Mouse (Mus musculus): ENCODE results near the gene Oas1c. TPM values are rescaled to one million over a fixed set of nuclear protein-coding genes. Genes with fewer than 3 reads are reported as not detected.

Gene Oas1c
- total and polyA plus RNA-seq, 3 experiments: 0.49 to 2.8 (median 0.97) TPM

GRCm38 (mm10) chr5:120781646-120782045, 30.7 kb downstream of the Oas1c start:
- DNase-seq: no peak

- DNase-seq: no peak
Observed at GRCm38 (mm10) chr5:120779922-120780321, 32.4 kb downstream of the Oas1c start.

- no peak for DNase-seq
Observed at GRCm38 (mm10) chr5:120778941-120779340, 33.4 kb downstream of the Oas1c start.

GRCm38 (mm10) chr5:120777478-120777877, 34.8 kb downstream of the Oas1c start, which contains the start of gene Oas3:
TSS of gene Oas3 (minus strand) at chr5:120777661.
- DNase-seq: no peak

- DNase-seq: no peak
Observed at GRCm38 (mm10) chr5:120776801-120777200, 35.5 kb downstream of the Oas1c start.

GRCm38 (mm10) chr5:120775287-120775985, 36.9 kb downstream of the Oas1c start:
- DNase-seq: no peak

- no peak for DNase-seq
Observed at GRCm38 (mm10) chr5:120769396-120769795, 42.9 kb downstream of the Oas1c start.

- no peak for DNase-seq
Observed at GRCm38 (mm10) chr5:120765010-120765409, 47.3 kb downstream of the Oas1c start.

GRCm38 (mm10) chr5:120761901-120762300, 50.4 kb downstream of the Oas1c start:
- DNase-seq: peak; percentile 27

- no peak for DNase-seq
Observed at GRCm38 (mm10) chr5:120754215-120754614, 58.1 kb downstream of the Oas1c start.

- peak; percentile 61 for DNase-seq
Observed at GRCm38 (mm10) chr5:120752786-120753185, 59.5 kb downstream of the Oas1c start.

GRCm38 (mm10) chr5:120751206-120751605, 61.1 kb downstream of the Oas1c start:
- no peak for DNase-seq

Small RNA genes within 50 kb of the gene (microRNA-seq; reads per million reads assigned to microRNA genes)
- 0 reads per million in 2 experiments for gene Gm22907

Other genes starting within 250 kb of the Oas1c start
- gene Tpcn1, start 223.8 kb downstream of the Oas1c start, total RNA-seq (2021): 10 to 100 TPM; 38.1 to 51.3 TPM
- 48.9 and 59.8 TPM in 2 replicates for gene Tpcn1, start 223.8 kb downstream of the Oas1c start, polyA plus RNA-seq (2012; rRNA removed)
- under 1 TPM; 0.29 to 0.55 TPM for gene Iqcd, start 223.5 kb downstream of the Oas1c start, total RNA-seq (2021)
- gene Iqcd, start 223.5 kb downstream of the Oas1c start, polyA plus RNA-seq (2012; rRNA removed): 0.29 and 0.49 TPM in 2 replicates
- 10 to 100 TPM; 11.6 to 22.7 TPM for gene Rita1, start 199.9 kb downstream of the Oas1c start, total RNA-seq (2021)
- gene Rita1, start 199.9 kb downstream of the Oas1c start, polyA plus RNA-seq (2012; rRNA removed): 32.5 and 33.5 TPM in 2 replicates
- gene Ddx54, start 199.8 kb downstream of the Oas1c start, total RNA-seq (2021): 10 to 100 TPM; 46.8 to 49.5 TPM
- 42.7 and 49.6 TPM in 2 replicates for gene Ddx54, start 199.8 kb downstream of the Oas1c start, polyA plus RNA-seq (2012; rRNA removed)
- gene Cfap73, start 178.3 kb downstream of the Oas1c start, total RNA-seq (2021): 1 to 10 TPM in 1 of 2 experiments, not detected in 1; 1.6 TPM
- not detected in 2 replicates for gene Cfap73, start 178.3 kb downstream of the Oas1c start, polyA plus RNA-seq (2012; rRNA removed)
- 10 to 100 TPM in 1 of 2 experiments, 1 to 10 TPM in 1; 4.6 to 16.1 TPM for gene Rasal1, start 163.7 kb downstream of the Oas1c start, total RNA-seq (2021)
- 19.0 and 19.2 TPM in 2 replicates for gene Rasal1, start 163.7 kb downstream of the Oas1c start, polyA plus RNA-seq (2012; rRNA removed)
- 10 to 100 TPM; 12.8 to 13.4 TPM for gene Dtx1, start 100.6 kb downstream of the Oas1c start, total RNA-seq (2021)
- 28.5 and 28.6 TPM in 2 replicates for gene Dtx1, start 100.6 kb downstream of the Oas1c start, polyA plus RNA-seq (2012; rRNA removed)
- gene Oas2, start 62.7 kb downstream of the Oas1c start, total RNA-seq (2021): under 1 TPM; 0.55 to 0.92 TPM
- 3.5 and 3.7 TPM in 2 replicates for gene Oas2, start 62.7 kb downstream of the Oas1c start, polyA plus RNA-seq (2012; rRNA removed)
- under 1 TPM; 0.31 to 0.72 TPM for gene Oas3, start 34.9 kb downstream of the Oas1c start, total RNA-seq (2021)
- gene Oas3, start 34.9 kb downstream of the Oas1c start, polyA plus RNA-seq (2012; rRNA removed): 1.5 and 1.6 TPM in 2 replicates
- not detected for gene Oas1e, start 17.0 kb downstream of the Oas1c start, total RNA-seq (2021)
- gene Oas1e, start 17.0 kb downstream of the Oas1c start, polyA plus RNA-seq (2012; rRNA removed): not detected in 2 replicates
- not detected for gene Oas1f, start 34.9 kb upstream of the Oas1c start, total RNA-seq (2021)
- not detected in 2 replicates for gene Oas1f, start 34.9 kb upstream of the Oas1c start, polyA plus RNA-seq (2012; rRNA removed)
- gene Oas1h, start 48.9 kb upstream of the Oas1c start, total RNA-seq (2021): not detected
- gene Oas1h, start 48.9 kb upstream of the Oas1c start, polyA plus RNA-seq (2012; rRNA removed): not detected in 2 replicates
- 1 to 10 TPM in 1 of 2 experiments, under 1 TPM in 1; 0.66 to 1.1 TPM for gene Oas1g, start 75.1 kb upstream of the Oas1c start, total RNA-seq (2021)
- gene Oas1g, start 75.1 kb upstream of the Oas1c start, polyA plus RNA-seq (2012; rRNA removed): 2.5 and 2.7 TPM in 2 replicates
- 1 to 10 TPM; 3.2 to 3.6 TPM for gene Oas1a, start 95.0 kb upstream of the Oas1c start, total RNA-seq (2021)
- gene Oas1a, start 95.0 kb upstream of the Oas1c start, polyA plus RNA-seq (2012; rRNA removed): 8.5 and 8.9 TPM in 2 replicates
- gene Oas1d, start 102.0 kb upstream of the Oas1c start, total RNA-seq (2021): not detected
- gene Oas1d, start 102.0 kb upstream of the Oas1c start, polyA plus RNA-seq (2012; rRNA removed): not detected in 2 replicates
- gene Rph3a, start 197.6 kb upstream of the Oas1c start, total RNA-seq (2021): 1 to 10 TPM; 3.7 to 4.6 TPM
- 2.4 and 3.5 TPM in 2 replicates for gene Rph3a, start 197.6 kb upstream of the Oas1c start, polyA plus RNA-seq (2012; rRNA removed)